Mouse (Mus musculus): ENCODE measurements at regions not wholly inside any gene's neighbourhood (a gene's known extent, or its start where the extent isn't known, plus 50 kb on each side); places are given as distances from the start of the nearest gene placed in this dataset.
"Not testable (repeated sequence)": the region's sequence is repeated elsewhere in the genome, so short reads cannot be mapped to it uniquely, and the experiment has no call there.

GRCm38 (mm10) chr13:111904616-111905212 is 95.9 kb upstream of the Map3k1 start:
- DNase-seq (ENCODE audit: low spot score) = peak; percentile 48

GRCm38 (mm10) chr13:111905213-111905701 is 96.5 kb upstream of the Map3k1 start:
- DNase-seq (ENCODE audit: low spot score) = peak; percentile 54

- no peak for DNase-seq (ENCODE audit: low spot score)
These were observed 102.3 kb upstream of the Map3k1 start for GRCm38 (mm10) chr13:111911071-111911470.

GRCm38 (mm10) chr13:111911661-111912312 is 103.0 kb upstream of the Map3k1 start:
- DNase-seq (ENCODE audit: low spot score) = no peak

- no peak for DNase-seq (ENCODE audit: low spot score)
These were observed 105.6 kb upstream of the Map3k1 start for GRCm38 (mm10) chr13:111914348-111914913.

- DNase-seq (ENCODE audit: low spot score) = not testable (repeated sequence)
These were observed 110.6 kb upstream of the Map3k1 start for GRCm38 (mm10) chr13:111919417-111919816.

GRCm38 (mm10) chr13:111920534-111920933 is 111.7 kb upstream of the Map3k1 start:
- DNase-seq (ENCODE audit: low spot score) = no peak

GRCm38 (mm10) chr13:111921142-111922035 is 112.6 kb upstream of the Map3k1 start:
- no peak for DNase-seq (ENCODE audit: low spot score)

- DNase-seq (ENCODE audit: low spot score) = no peak
These were observed 116.6 kb upstream of the Map3k1 start for GRCm38 (mm10) chr13:111925349-111925748.

GRCm38 (mm10) chr13:111926801-111927200 is 118.0 kb upstream of the Map3k1 start:
- DNase-seq (ENCODE audit: low spot score) = no peak

- no peak for DNase-seq (ENCODE audit: low spot score)
These were observed 118.7 kb upstream of the Map3k1 start for GRCm38 (mm10) chr13:111927489-111927888.

GRCm38 (mm10) chr13:111928636-111929544 is 120.1 kb upstream of the Map3k1 start:
- no peak for DNase-seq (ENCODE audit: low spot score)

GRCm38 (mm10) chr13:111929908-111930307 is 121.1 kb upstream of the Map3k1 start:
- no peak for DNase-seq (ENCODE audit: low spot score)

- DNase-seq (ENCODE audit: low spot score) = no peak
These were observed 123.7 kb upstream of the Map3k1 start for GRCm38 (mm10) chr13:111932464-111932863.

GRCm38 (mm10) chr13:111933526-111934240 is 124.9 kb upstream of the Map3k1 start:
- DNase-seq (ENCODE audit: low spot score) = no peak

- DNase-seq (ENCODE audit: low spot score) = no peak
These were observed 126.9 kb upstream of the Map3k1 start for GRCm38 (mm10) chr13:111935721-111936080.

- DNase-seq (ENCODE audit: low spot score) = no peak
These were observed 127.5 kb upstream of the Map3k1 start for GRCm38 (mm10) chr13:111936081-111936857.

- no peak for DNase-seq (ENCODE audit: low spot score)
These were observed 128.2 kb upstream of the Map3k1 start for GRCm38 (mm10) chr13:111936983-111937382.

GRCm38 (mm10) chr13:111938896-111939422 is 130.2 kb upstream of the Map3k1 start:
- DNase-seq (ENCODE audit: low spot score) = no peak

Measured in embryo, embryonic 10.5 days (tissue).